Mouse (Mus musculus) c-Kit-positive CD71-positive TER-119-negative erythroid progenitor cells, embryonic 14.5 days (primary cell): Measurements from ENCODE around the gene Camkv.

Experiments
- DNase-seq: peaks from one replicate; pipeline ENCODE4 v3.0.0-alpha.2; 2013; ENCODE audit warnings: low read depth

Gene Camkv

DNA sequence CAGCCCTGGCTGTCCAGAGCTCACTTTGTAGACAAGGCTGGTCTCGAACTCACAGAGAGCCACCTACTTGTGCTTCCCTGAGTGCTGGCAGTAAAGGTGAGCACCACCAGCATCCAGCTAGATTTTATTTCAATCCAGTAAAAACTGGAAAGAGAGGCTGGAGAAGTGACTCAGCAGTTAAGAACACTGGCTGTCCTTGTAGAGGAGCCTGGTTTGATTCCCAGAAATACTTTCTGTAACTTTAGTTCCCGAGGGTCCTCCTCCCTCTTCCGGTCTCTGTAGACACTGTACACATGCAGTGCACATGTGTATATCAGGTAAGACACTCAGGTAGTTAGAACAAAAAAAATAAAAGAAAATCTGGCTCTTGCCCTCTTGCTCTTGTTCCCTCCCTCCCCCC lies 52.5 kb downstream of the Camkv start:
- no peak for DNase-seq

GRCm38 (mm10) chr9:107992197-107992596 lies 56.7 kb downstream of the Camkv start, which contains the start of gene Cdhr4:
Gene Cdhr4 (plus strand): TSS chr9:107992497.
- DNase-seq = no peak

DNA sequence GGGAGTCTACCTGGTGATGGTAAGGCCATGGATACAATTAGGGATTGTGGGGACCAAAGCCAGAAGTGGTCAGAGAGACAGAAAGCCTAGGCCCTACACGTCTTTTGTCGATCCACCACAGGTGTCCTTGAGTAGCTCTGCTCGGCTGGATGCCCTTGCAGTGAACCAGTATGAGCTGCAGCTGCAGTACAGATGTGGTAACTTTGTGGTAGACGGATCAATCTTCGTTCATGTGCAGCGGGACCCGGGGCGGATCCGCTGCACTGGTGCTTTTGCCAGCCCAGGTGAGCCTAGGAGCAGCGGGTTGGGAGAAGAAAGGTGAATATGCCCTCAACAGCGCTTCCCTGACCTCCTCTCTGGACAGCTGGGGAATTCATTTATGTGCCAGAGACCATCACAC lies 57.5 kb downstream of the Camkv start:
- DNase-seq = no peak

GRCm38 (mm10) chr9:107994464-107994863 lies 59.0 kb downstream of the Camkv start:
- DNase-seq = no peak

DNA sequence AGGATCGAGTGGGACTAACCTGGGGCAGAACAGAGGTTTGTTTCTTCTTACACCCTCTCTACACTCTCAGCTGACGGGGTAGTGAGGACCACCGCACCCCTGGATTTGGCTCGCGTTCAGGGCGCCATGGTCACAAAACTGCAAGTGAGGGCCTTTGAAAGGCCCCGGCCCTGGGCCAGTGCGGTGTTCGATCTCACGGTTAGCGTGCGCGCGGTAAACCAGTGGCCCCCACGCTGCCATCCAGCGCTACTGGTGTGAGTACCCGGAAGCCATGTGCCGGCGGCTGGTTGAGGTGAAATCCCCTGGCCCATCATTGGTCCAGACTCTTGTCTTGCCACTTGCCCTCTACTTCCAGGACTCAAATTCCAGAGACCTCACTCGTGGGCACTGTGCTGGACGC lies 60.0 kb downstream of the Camkv start:
- DNase-seq = no peak

DNA sequence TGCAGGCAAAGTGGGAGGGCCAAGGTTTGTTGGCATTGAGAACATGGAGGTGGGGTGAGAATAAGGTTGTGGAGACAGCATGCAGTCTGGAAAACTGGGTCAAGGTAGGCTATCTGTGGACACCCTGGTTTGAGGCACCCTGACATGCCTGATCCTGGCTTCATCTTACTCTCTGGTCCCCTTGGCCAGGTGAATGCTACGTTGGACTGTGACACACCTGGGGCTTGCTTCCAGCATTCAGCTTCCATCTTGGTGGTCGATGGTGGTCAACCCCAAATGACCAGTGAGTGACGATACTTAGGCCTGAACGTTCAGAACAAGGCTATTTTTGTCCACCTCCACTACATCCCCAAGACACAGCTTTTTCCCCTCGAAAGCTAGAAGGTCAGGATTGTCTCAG lies 60.6 kb downstream of the Camkv start, which contains the start of gene Gm20662:
TSS of gene Gm20662 (plus strand) at position 301 of the 400 bp plus-strand sequence.
- no peak for DNase-seq
